Mouse (Mus musculus) intestine, embryonic 14.5 days (tissue): ENCODE data around the gene Mgrn1. TPM values are rescaled to one million over a fixed set of nuclear protein-coding genes. Genes with fewer than 3 reads are reported as not detected.

Experiments
- ATAC-seq: fragments of 200-750 bp; cut with Nextera tagmentation; replicated peaks from 2 replicates; pipeline ENCODE4 v1.8.0; 2017; ENCODE audit warnings: low read depth, moderate number of reproducible peaks, moderate TSS enrichment, moderate library complexity; ENCODE audit not compliant: low FRiP score, low TSS enrichment
- DNase-seq: peaks from one replicate; pipeline ENCODE4 v3.0.0-alpha.2; 2018; ENCODE audit warnings: low spot score
- H3K27ac ChIP-seq: fragments of 300-500 bp; sonication (generic); 2 replicates; pipeline ENCODE4 v1.5.1; 2014; ENCODE audit warnings: low read depth, mild to moderate bottlenecking, control low read depth
- H3K27me3 ChIP-seq: fragments of 300-500 bp; sonication (generic); replicated peaks from 2 replicates; pipeline ENCODE4 v1.6.1; 2014; ENCODE audit warnings: low read length, control low read depth; ENCODE audit not compliant: control insufficient read depth, insufficient read depth
- H3K36me3 ChIP-seq: fragments of 300-500 bp; sonication (generic); 2 replicates; pipeline ENCODE4 v1.6.1; 2014; ENCODE audit warnings: low read length, control low read depth; ENCODE audit not compliant: control insufficient read depth, insufficient read depth
- H3K4me1 ChIP-seq: fragments of 300-500 bp; sonication (generic); replicated peaks from 2 replicates; pipeline ENCODE4 v1.6.1; 2014; ENCODE audit warnings: low read length, control low read depth, mixed read lengths; ENCODE audit not compliant: control insufficient read depth, insufficient read depth
- H3K4me2 ChIP-seq: fragments of 300-500 bp; sonication (generic); 2 replicates; pipeline ENCODE4 v1.6.1; 2014; ENCODE audit warnings: low read length
- H3K4me3 ChIP-seq: fragments of 300-500 bp; sonication (generic); 2 replicates; pipeline ENCODE4 v1.5.1; 2014; ENCODE audit warnings: low read depth, low read length, control low read depth, mixed read lengths
- H3K9ac ChIP-seq: fragments of 300-500 bp; sonication (generic); 2 replicates; pipeline ENCODE4 v1.6.1; 2014; ENCODE audit warnings: mild to moderate bottlenecking, low read length
- H3K9me3 ChIP-seq: fragments of 300-500 bp; sonication (generic); 2 replicates; pipeline ENCODE4 v1.6.1; 2016; ENCODE audit warnings: low read length, control low read depth; ENCODE audit not compliant: control insufficient read depth
- WGBS: fragments of 180-500 bp; shearing (Covaris S2); extraction: QIAGEN DNeasy Blood & Tissue Kit; methylation state at CpG from one replicate; pipeline ENCODE4 v1.1.7; 2014; 5-methylcytosine and 5-hydroxymethylcytosine counted together
- polyA plus RNA-seq: library from polyadenylated mRNA; unstranded; fragments of >200 nt; fragmentation: Nextera tagmentation; extraction: Ambion mirVana; gene quantifications from 2 replicates; pipeline ENCODE4 v1.2.1, GENCODE M21; 2014

Gene Mgrn1
- 83.7 and 87.6 TPM in 2 replicates for polyA plus RNA-seq

DNA sequence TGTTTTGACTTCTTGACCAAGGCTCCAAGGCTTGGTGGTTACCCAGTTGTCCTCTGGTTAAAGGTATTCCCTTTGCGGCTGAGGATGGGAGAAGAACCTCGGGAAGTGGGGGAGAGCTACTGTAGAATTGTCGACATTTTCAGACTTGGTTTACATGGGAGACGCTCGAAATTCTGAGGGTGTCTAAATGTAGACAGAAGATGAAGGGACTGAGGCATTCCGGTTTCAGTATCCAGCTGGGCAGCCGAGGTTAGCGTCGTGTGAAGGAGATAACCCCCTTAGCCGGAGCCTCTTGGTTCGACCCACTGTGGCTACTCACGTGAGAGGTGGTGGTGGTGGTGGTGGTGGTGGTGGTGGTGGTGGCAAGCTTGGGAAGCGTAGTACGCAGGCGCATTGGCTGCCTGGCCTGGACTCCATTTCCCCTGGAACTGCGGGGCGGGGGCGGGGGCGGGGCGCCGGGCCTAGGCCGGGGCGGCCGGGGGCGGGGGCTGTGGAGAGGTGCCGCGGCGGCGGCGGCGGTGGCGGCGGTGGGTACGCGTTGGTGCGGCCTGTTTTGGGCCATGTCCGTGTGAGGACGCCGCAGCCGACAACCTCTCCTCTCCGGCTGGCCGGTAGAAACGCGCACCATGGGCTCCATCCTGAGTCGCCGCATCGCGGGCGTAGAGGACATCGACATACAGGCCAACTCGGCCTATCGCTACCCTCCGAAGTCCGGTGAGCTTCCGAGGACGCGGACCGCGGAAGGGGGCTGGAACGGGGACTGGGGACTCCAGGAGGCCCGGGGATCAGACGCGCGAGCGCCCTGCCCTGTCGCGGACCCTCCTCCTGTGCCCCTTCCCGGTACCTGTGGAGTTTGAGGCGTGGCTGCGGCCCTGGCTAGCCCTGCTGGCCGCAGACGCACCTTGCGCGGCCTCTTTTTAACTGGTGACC, at the start of gene Mgrn1:
TSS of gene Mgrn1 (plus strand) at position 490 of the 930 bp plus-strand sequence.
- Histone ChIP-seq H3K4me3 (peak within 1 kb of the TSS; percentile 94), H3K4me2 (peak within 1 kb of the TSS; percentile 64), H3K27me3 (no peaks in the 10 kb centered on the region), H3K36me3 (no peaks in the 10 kb centered on the region), H3K4me1 (peaks cover 24% of the 10 kb centered on the region), H3K9me3 (no peaks in the 10 kb centered on the region), H3K9ac (peak within 1 kb of the TSS; percentile 90), H3K27ac (peak within 1 kb of the TSS; percentile 69)
- ATAC-seq (peak; percentile 91), DNase-seq (peak; percentile 90)
- under 1% methylated on average over 61 of the region's 74 CpGs for WGBS

- no peaks in the 10 kb centered on the region for H3K9me3 ChIP-seq
- no peaks in the 10 kb centered on the region for H3K36me3 ChIP-seq
- no peak overlapping the region for H3K27ac ChIP-seq
- ATAC-seq (no peak), DNase-seq (no peak)
- 72% methylated on average over 3 of the region's 3 CpGs for WGBS
- H3K27me3 ChIP-seq, result no peaks in the 10 kb centered on the region
- no peak overlapping the region for H3K4me3 ChIP-seq
- no peak overlapping the region for H3K9ac ChIP-seq
- no peak overlapping the region for H3K4me2 ChIP-seq
- no peaks in the 10 kb centered on the region for H3K4me1 ChIP-seq
Measured at GRCm38 (mm10) chr16:4837631-4838030, 48.4 kb upstream of the Mgrn1 start.

DNA sequence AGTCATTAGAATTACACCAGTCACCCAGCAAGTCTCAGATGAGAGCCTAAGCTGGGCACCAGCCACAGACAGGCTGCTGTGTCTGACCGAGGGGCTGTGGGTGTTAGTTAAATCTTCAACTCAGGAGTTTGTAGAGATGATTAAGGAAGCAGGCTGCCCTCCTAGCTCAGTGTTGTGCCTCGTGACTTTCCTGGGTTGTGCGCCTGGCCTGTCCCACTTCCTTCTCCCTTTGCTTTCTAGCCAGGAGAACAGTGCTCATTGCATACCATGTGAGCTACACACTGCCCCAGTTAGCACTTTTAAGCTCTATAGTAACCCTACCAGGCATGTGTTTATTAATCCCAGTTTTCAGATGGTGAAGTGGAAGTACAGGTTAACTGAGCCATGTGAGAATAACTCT, 46.5 kb upstream of the Mgrn1 start:
- Histone ChIP-seq H3K27me3 (no peaks in the 10 kb centered on the region), H3K9me3 (no peaks in the 10 kb centered on the region), H3K4me3 (no peak overlapping the region), H3K4me2 (no peak overlapping the region), H3K4me1 (no peaks in the 10 kb centered on the region), H3K9ac (no peak overlapping the region), H3K27ac (no peak overlapping the region), H3K36me3 (no peaks in the 10 kb centered on the region)
- WGBS, result 77% methylated on average over 3 of the region's 3 CpGs
- no peak for ATAC-seq
- DNase-seq, result no peak

DNA sequence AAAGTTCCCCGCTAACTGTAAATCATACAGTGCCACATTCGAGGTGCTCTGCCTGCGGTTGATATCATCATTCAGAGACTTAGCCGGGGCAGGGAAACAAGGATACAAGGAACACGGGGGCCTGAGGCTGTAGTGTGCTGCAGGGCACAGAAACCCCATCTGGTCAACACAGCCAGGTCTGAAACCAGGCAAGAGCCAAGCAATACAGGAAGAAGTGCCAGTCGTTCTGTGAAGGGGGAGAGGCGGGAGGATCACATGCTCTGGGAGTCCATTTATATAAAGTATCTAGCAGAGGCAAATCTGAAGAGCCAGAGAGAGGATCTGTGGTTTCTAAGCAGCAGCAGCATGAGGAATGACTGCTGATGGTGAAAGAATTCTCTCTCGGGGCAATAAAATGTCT, 45.8 kb upstream of the Mgrn1 start:
- no peaks in the 10 kb centered on the region for H3K36me3 ChIP-seq
- no peaks in the 10 kb centered on the region for H3K27me3 ChIP-seq
- no peak for DNase-seq
- no peaks in the 10 kb centered on the region for H3K9me3 ChIP-seq
- no peaks in the 10 kb centered on the region for H3K4me1 ChIP-seq
- 59% methylated on average over 8 of the region's 8 CpGs for WGBS
- no peak overlapping the region for H3K27ac ChIP-seq
- ATAC-seq, result no peak
- no peak overlapping the region for H3K9ac ChIP-seq
- H3K4me2 ChIP-seq, result no peak overlapping the region
- no peak overlapping the region for H3K4me3 ChIP-seq

DNA sequence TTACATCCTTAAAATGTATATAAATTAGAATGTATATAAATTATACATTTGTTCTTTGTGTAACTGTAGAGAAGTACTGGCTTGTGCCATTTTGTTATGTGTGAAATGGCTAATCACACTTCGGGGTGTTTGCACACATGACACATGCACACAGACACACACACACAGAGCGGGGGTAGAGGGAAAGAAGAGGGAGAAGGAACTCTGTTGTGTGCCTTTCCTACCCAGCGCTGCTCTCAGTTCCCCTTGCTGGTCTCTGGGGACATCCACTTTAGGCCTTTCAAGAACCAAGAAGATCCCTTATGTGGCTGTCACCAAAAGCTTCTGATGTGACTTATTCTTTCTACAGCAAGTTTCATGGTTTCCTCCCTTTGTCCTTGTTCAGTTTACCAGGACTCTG, 39.0 kb upstream of the Mgrn1 start:
- Histone ChIP-seq H3K9ac (no peak overlapping the region), H3K27ac (no peak overlapping the region), H3K9me3 (no peaks in the 10 kb centered on the region), H3K36me3 (no peaks in the 10 kb centered on the region), H3K4me3 (no peak overlapping the region), H3K4me1 (peaks cover 13% of the 10 kb centered on the region), H3K27me3 (no peaks in the 10 kb centered on the region), H3K4me2 (no peak overlapping the region)
- ATAC-seq, result no peak
- WGBS, result 90% methylated on average over 3 of the region's 3 CpGs
- no peak for DNase-seq

GRCm38 (mm10) chr16:4848090-4848489, 38.0 kb upstream of the Mgrn1 start:
- no peak overlapping the region for H3K27ac ChIP-seq
- no peak for ATAC-seq
- DNase-seq, result no peak
- H3K9ac ChIP-seq, result no peak overlapping the region
- no peak overlapping the region for H3K4me2 ChIP-seq
- H3K4me3 ChIP-seq, result no peak overlapping the region
- H3K36me3 ChIP-seq, result no peaks in the 10 kb centered on the region
- H3K4me1 ChIP-seq, result peaks cover 13% of the 10 kb centered on the region
- no peaks in the 10 kb centered on the region for H3K27me3 ChIP-seq
- WGBS, result 84% methylated on average over 2 of the region's 2 CpGs
- no peaks in the 10 kb centered on the region for H3K9me3 ChIP-seq

DNA sequence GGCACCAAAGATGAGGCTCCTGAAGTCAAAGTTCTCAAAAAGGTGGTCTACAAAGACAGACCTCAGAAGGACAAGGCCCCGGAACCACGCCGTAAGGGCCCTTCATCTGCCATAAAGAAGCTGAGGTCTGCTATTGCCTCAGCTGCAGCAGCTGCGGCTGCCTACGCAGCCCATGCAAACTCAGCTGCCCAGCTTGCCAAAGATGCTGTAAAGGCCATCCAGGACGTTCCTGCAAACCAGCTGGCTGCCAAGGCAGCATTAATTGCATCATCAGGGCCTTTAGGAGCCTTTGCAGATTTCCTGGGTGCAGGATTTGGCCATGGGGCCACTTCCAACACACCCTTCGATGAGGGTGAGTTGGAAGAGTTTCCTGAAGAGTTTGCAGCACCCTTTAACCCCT, 35.7 kb upstream of the Mgrn1 start:
- H3K4me1 ChIP-seq, result peaks cover 13% of the 10 kb centered on the region
- no peak for ATAC-seq
- no peaks in the 10 kb centered on the region for H3K9me3 ChIP-seq
- no peak for DNase-seq
- WGBS, result 61% methylated on average over 7 of the region's 7 CpGs
- H3K9ac ChIP-seq, result no peak overlapping the region
- no peaks in the 10 kb centered on the region for H3K27me3 ChIP-seq
- no peak overlapping the region for H3K4me3 ChIP-seq
- no peaks in the 10 kb centered on the region for H3K36me3 ChIP-seq
- H3K27ac ChIP-seq, result peak overlapping the region; percentile 49; the same call in 1 of the 2 replicates
- no peak overlapping the region for H3K4me2 ChIP-seq

DNA sequence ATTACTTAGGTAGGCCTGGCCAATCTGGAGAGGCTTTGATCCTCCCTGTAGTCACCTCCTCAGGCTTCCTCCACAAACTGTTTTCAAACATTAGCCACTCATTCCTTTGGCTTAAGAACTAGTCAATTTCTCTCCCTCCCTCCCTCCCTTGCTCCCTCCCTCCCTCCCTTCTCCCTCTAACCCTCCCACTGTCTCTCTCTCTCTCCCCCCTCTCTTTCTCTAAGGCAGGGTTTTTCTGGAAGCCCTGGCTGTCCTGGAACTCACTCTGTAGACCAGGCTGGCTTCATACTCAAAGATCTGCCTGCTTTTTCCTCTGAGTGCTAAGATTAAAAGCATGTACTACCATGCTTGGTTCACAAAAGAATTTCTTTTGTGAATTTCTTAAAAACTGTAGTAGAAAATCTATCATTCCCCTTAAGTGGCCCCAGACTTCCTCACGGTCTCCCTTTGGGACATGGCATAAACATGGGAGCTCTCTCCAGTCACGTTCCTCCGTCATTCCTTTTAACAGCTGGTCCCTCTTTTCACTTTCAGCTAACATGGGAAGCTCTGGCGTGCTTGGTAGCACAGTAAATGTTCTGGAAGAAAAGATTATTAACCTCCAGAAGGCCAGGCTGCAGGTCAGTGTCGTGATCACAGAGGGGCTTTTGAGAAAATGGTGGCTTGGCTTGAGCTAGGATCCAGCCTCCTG, 35.0 kb upstream of the Mgrn1 start:
- peaks cover 13% of the 10 kb centered on the region for H3K4me1 ChIP-seq
- no peak overlapping the region for H3K9ac ChIP-seq
- no peak overlapping the region for H3K4me3 ChIP-seq
- WGBS, result 33% methylated on average over 5 of the region's 5 CpGs
- H3K36me3 ChIP-seq, result no peaks in the 10 kb centered on the region
- DNase-seq, result no peak
- H3K9me3 ChIP-seq, result no peaks in the 10 kb centered on the region
- no peak overlapping the region for H3K4me2 ChIP-seq
- H3K27ac ChIP-seq, result peak overlapping the region; percentile 49
- H3K27me3 ChIP-seq, result no peaks in the 10 kb centered on the region
- ATAC-seq, result no peak
